Mouse (Mus musculus) myocyte (in vitro differentiated cells): ENCODE measurements around the gene Epas1. TPM values are rescaled to one million over a fixed set of nuclear protein-coding genes. Genes with fewer than 3 reads are reported as not detected.

Experiments used
- H3K27me3 ChIP-seq: one replicate; pipeline ENCODE4 v1.6.1; 2011; ENCODE audit not compliant: control insufficient read depth, insufficient read depth, insufficient read length
- H3K36me3 ChIP-seq: one replicate; pipeline ENCODE4 v1.6.1; 2011; ENCODE audit not compliant: control insufficient read depth, insufficient read depth
- H3K4me2 ChIP-seq: one replicate; pipeline ENCODE4 v1.6.1; 2011; ENCODE audit warnings: low read depth, control low read depth
- H3K4me3 ChIP-seq: one replicate; pipeline ENCODE4 v1.5.1; 2011; ENCODE audit warnings: mild to moderate bottlenecking, control low read depth, moderate library complexity
- H3K79me2 ChIP-seq: one replicate; pipeline ENCODE4 v1.6.1; 2011; ENCODE audit not compliant: control insufficient read depth, insufficient read depth
- H3ac ChIP-seq: one replicate; pipeline ENCODE4 v1.6.1; 2011; ENCODE audit not compliant: control insufficient read depth, insufficient read length
- CEBPB ChIP-seq: IDR thresholded peaks from 2 replicates; pipeline ENCODE4 v1.6.1; 2011; ENCODE audit warnings: mild to moderate bottlenecking, moderate library complexity; ENCODE audit not compliant: poor library complexity, insufficient read depth, severe bottlenecking
- E2F4 ChIP-seq: IDR thresholded peaks from one replicate; pipeline ENCODE4 v1.6.1; 2011; ENCODE audit warnings: mild to moderate bottlenecking, control low read depth, moderate library complexity; ENCODE audit not compliant: insufficient read depth
- MAX ChIP-seq: IDR thresholded peaks from one replicate; pipeline ENCODE4 v1.6.1; 2011; ENCODE audit warnings: low read depth, mild to moderate bottlenecking, control low read depth
- MYOD1 ChIP-seq, 3 experiments: IDR thresholded peaks; one replicate each; pipeline ENCODE4 v1.6.1; 2011; ENCODE audit warnings: control low read depth in 2 of 3, low read depth in 2 of 3, mild to moderate bottlenecking in 2 of 3, moderate library complexity in 1 of 3; ENCODE audit not compliant: insufficient read length in 2 of 3, control insufficient read depth in 1 of 3
- MYOG ChIP-seq, 3 experiments: IDR thresholded peaks; one replicate each; pipeline ENCODE4 v1.6.1; 2011; ENCODE audit warnings: control low read depth in 2 of 3, low read depth in 2 of 3, mild to moderate bottlenecking in 2 of 3; ENCODE audit not compliant: insufficient read length in 2 of 3, control insufficient read depth in 1 of 3, insufficient read depth in 1 of 3
- POLR2A ChIP-seq: IDR thresholded peaks from one replicate; pipeline ENCODE4 v1.6.1; 2011; ENCODE audit warnings: low read depth, mild to moderate bottlenecking, control low read depth, moderate library complexity; ENCODE audit not compliant: insufficient read length
- POLR2AphosphoS2 ChIP-seq: IDR thresholded peaks from one replicate; pipeline ENCODE4 v1.6.1; 2011; ENCODE audit warnings: low read depth, control low read depth; ENCODE audit not compliant: insufficient read length
- REST ChIP-seq: IDR thresholded peaks from one replicate; pipeline ENCODE4 v1.6.1; 2011; ENCODE audit warnings: mild to moderate bottlenecking, control low read depth, moderate library complexity; ENCODE audit not compliant: insufficient read depth, insufficient read length
- SRF ChIP-seq: IDR thresholded peaks from one replicate; pipeline ENCODE4 v1.6.1; 2011; ENCODE audit warnings: low read depth; ENCODE audit not compliant: control insufficient read depth, insufficient read length
- TCF12 ChIP-seq: IDR thresholded peaks from one replicate; pipeline ENCODE4 v1.6.1; 2011; ENCODE audit warnings: mild to moderate bottlenecking, control low read depth; ENCODE audit not compliant: poor library complexity, insufficient read depth, severe bottlenecking
- TCF3 ChIP-seq: IDR thresholded peaks from one replicate; pipeline ENCODE4 v1.6.1; 2011; ENCODE audit warnings: low read depth, control low read depth; ENCODE audit not compliant: insufficient read length
- USF1 ChIP-seq: IDR thresholded peaks from one replicate; pipeline ENCODE4 v1.6.1; 2011; ENCODE audit warnings: low read depth, mild to moderate bottlenecking, control low read depth, moderate library complexity
- polyA plus RNA-seq: library from polyadenylated mRNA; unstranded; fragments of >200 nt; fragmentation: generic; extraction: Trizol; gene quantifications from one replicate; pipeline ENCODE4 v1.2.1, GENCODE M21; 2012; ENCODE audit warnings: missing spikeins

Epas1 gene
- polyA plus RNA-seq, 1 experiment, result 0.06 TPM

DNA sequence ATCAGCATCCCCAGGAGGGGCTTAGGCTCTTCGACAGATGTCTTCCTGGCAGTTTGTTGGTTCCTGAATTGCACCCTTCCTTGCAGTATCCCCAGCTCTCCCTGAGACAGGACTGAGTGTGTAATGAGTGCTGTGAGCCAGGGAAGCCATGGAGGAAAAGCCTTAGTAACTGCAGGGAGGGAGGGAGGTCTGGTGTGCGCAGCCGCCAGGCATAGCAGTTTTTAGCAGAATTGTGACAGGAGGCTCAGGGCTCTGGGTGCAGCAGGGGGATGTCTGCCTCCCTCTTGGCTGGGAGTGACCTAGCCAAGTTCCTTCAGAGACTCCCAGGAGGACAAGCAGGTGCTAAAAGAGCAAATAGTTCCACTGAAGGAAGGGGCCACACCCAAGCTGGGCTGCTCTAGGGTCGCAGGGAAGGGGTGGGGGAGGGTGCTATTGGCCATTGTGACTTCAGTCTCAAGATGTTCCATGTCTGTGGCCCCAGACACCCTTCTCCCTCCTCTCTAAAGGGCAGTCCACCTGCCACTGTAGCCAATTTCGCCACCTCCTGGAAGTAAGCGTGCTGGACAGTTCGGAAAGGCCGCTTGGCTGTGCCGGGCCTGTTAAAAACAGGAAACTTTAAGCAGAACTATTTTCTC lies 49.0 kb downstream of the Epas1 start:
- no peaks in the 10 kb centered on the region for H3K36me3 ChIP-seq
- H3K79me2 ChIP-seq, result no peaks in the 10 kb centered on the region
- no peak overlapping the region for H3K4me2 ChIP-seq
- no peak for TF ChIP-seq SRF
- no peak for TF ChIP-seq TCF3
- TF ChIP-seq REST, result no peak
- TF ChIP-seq CEBPB, result no peak
- TF ChIP-seq POLR2AphosphoS2, result no peak
- no peak for TF ChIP-seq USF1
- TF ChIP-seq E2F4, result no peak
- no peak overlapping the region for H3ac ChIP-seq
- H3K27me3 ChIP-seq, result no peaks in the 10 kb centered on the region
- H3K4me3 ChIP-seq, result no peak overlapping the region

- no peaks in the 10 kb centered on the region for H3K36me3 ChIP-seq
- H3K27me3 ChIP-seq, result no peaks in the 10 kb centered on the region
- H3K4me2 ChIP-seq, result no peak overlapping the region
- TF ChIP-seq POLR2AphosphoS2 (no peak), MAX (no peak), TCF12 (no peak), CEBPB (no peak), MYOD1 (IDR thresholded peaks at IDR 0.05; ENCODE audit: control insufficient read depth in 1 of 3, insufficient read length in 2 of 3, low read depth in 2 of 3) (no peak), REST (no peak), USF1 (no peak), SRF (no peak), POLR2A (no peak), MYOG (IDR thresholded peaks at IDR 0.05; ENCODE audit: control insufficient read depth in 1 of 3, insufficient read depth in 1 of 3, insufficient read length in 2 of 3, low read depth in 2 of 3) (no peak), E2F4 (no peak), TCF3 (no peak)
- no peak overlapping the region for H3ac ChIP-seq
- H3K4me3 ChIP-seq, result no peak overlapping the region
- no peaks in the 10 kb centered on the region for H3K79me2 ChIP-seq
These were observed 49.6 kb downstream of the Epas1 start for GRCm38 (mm10) chr17:86803147-86803546.

DNA sequence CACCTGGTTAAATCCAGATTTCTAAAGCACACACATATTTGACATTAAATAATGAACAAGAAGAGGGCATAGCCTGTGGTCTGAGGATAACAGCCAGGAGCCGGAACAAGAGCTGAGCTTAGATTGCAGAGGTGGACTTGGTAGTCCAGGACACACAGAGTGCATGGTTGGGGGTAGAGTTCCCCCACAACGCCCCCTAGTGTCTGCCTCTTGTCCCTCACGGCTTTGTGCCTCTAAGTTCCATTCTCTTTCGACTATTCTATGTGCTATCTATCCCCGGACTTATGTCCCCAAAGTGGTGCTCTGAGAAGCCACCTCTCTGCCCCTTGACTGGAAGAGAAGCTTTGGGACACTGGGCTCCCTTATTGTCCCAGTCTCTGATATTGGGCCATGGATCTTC lies 50.2 kb downstream of the Epas1 start:
- no peak overlapping the region for H3K4me2 ChIP-seq
- H3K27me3 ChIP-seq, result no peaks in the 10 kb centered on the region
- H3K4me3 ChIP-seq, result no peak overlapping the region
- no peaks in the 10 kb centered on the region for H3K79me2 ChIP-seq
- TF ChIP-seq TCF12 (no peak), POLR2AphosphoS2 (no peak), MYOG (IDR thresholded peaks at IDR 0.05; ENCODE audit: control insufficient read depth in 1 of 3, insufficient read depth in 1 of 3, insufficient read length in 2 of 3, low read depth in 2 of 3) (no peak), POLR2A (no peak), CEBPB (no peak), MYOD1 (IDR thresholded peaks at IDR 0.05; ENCODE audit: control insufficient read depth in 1 of 3, insufficient read length in 2 of 3, low read depth in 2 of 3) (no peak), TCF3 (no peak)
- H3K36me3 ChIP-seq, result no peaks in the 10 kb centered on the region
- H3ac ChIP-seq, result no peak overlapping the region

DNA sequence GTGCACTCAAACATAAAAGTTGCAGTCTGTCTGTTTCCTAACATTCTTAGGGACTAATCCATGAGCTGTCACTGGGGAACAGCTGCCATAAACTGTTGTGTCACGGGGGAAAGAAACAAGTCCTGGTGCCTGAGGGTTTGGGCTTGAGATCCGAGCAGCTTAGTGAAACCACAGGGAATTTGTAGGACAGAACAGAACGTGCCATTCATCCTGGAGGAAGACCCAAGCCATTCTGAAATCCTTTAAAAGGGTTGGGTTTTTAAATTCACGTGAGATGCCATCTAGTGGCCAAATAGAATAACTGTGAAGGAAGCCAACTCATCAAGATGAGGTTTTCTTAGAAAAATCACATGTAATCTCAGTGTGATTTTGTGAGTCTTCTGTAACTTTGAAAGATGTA lies 58.5 kb downstream of the Epas1 start:
- TF ChIP-seq TCF12 (no peak), E2F4 (no peak), MAX (no peak), POLR2AphosphoS2 (no peak), USF1 (no peak), CEBPB (no peak), MYOD1 (IDR thresholded peaks at IDR 0.05; ENCODE audit: control insufficient read depth in 1 of 3, insufficient read length in 2 of 3, low read depth in 2 of 3) (no peak), TCF3 (no peak)
- Histone ChIP-seq H3K4me3 (no peak overlapping the region), H3K4me2 (no peak overlapping the region), H3K36me3 (no peaks in the 10 kb centered on the region), H3K27me3 (peaks cover 15% of the 10 kb centered on the region), H3ac (no peak overlapping the region), H3K79me2 (no peaks in the 10 kb centered on the region)

DNA sequence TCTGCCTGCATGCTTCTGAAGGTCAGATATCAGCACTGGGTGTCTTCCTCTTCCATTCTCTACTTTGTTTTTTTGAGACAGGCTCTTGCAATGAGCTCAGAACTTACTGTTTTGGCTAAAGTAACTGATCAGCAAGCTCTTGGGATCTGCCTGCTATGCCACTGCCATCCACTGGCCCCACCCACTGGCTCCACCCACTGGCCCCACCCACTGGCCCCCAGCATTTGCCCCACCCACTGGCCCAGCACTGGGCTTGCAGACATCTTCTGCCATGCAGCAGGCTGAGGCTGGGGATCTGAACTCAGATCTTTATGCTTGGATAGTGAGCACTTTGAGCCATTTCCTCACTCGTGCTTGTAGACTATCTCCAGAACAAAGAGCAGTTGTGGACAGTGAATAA lies 60.8 kb downstream of the Epas1 start:
- TF ChIP-seq MYOG (IDR thresholded peaks at IDR 0.05; ENCODE audit: control insufficient read depth in 1 of 3, insufficient read depth in 1 of 3, insufficient read length in 2 of 3, low read depth in 2 of 3) (no peak), MAX (no peak), E2F4 (no peak), REST (no peak), MYOD1 (IDR thresholded peaks at IDR 0.05; ENCODE audit: control insufficient read depth in 1 of 3, insufficient read length in 2 of 3, low read depth in 2 of 3) (no peak), POLR2A (no peak), TCF12 (no peak), TCF3 (no peak), USF1 (no peak), POLR2AphosphoS2 (no peak), SRF (no peak), CEBPB (no peak)
- Histone ChIP-seq H3K36me3 (no peaks in the 10 kb centered on the region), H3K27me3 (peaks cover 15% of the 10 kb centered on the region), H3K4me3 (no peak overlapping the region), H3ac (no peak overlapping the region), H3K4me2 (no peak overlapping the region), H3K79me2 (no peaks in the 10 kb centered on the region)
